Mouse (Mus musculus) G1E (cell line): ENCODE measurements around the gene Gtpbp1. TPM values are rescaled to one million over a fixed set of nuclear protein-coding genes. Genes with fewer than 3 reads are reported as not detected.

Source experiments
- ATAC-seq: 2 replicates; pipeline ENCODE4 v1.8.0; 2016; ENCODE audit warnings: mild to moderate bottlenecking; ENCODE audit not compliant: insufficient number of reproducible peaks, poor library complexity, low FRiP score, severe bottlenecking; ENCODE audit errors: extremely low read depth
- DNase-seq: peaks from one replicate; pipeline ENCODE4 v3.0.0; 2012; ENCODE audit warnings: low spot score
- H3K27me3 ChIP-seq: 2 replicates; pipeline ENCODE4 v1.6.1; 2012; ENCODE audit warnings: mild to moderate bottlenecking, low read length, inconsistent platforms; ENCODE audit not compliant: insufficient read depth
- H3K36me3 ChIP-seq: replicated peaks from 2 replicates; pipeline ENCODE3; 2012; ENCODE audit warnings: mild to moderate bottlenecking, inconsistent platforms
- H3K4me1 ChIP-seq: 2 replicates; pipeline ENCODE4 v1.6.1; 2012; ENCODE audit warnings: low read depth, low read length, inconsistent platforms, mixed read lengths; ENCODE audit not compliant: insufficient read depth
- H3K4me3 ChIP-seq: 2 replicates; pipeline ENCODE4 v1.5.1; 2012; ENCODE audit warnings: low read depth, mild to moderate bottlenecking, inconsistent platforms, low read length, moderate library complexity, mixed read lengths
- H3K9me3 ChIP-seq: replicated peaks from 2 replicates; pipeline ENCODE4 v1.6.1; 2012; ENCODE audit warnings: inconsistent platforms
- CTCF ChIP-seq: IDR thresholded peaks from 2 replicates; pipeline ENCODE4 v1.5.1; 2012; ENCODE audit warnings: low read depth, low read length, inconsistent platforms, mixed read lengths
- GATA1 ChIP-seq: IDR thresholded peaks from 2 replicates; pipeline ENCODE4 v1.6.1; 2012; ENCODE audit warnings: borderline replicate concordance, low read length, inconsistent platforms, mixed read lengths
- GATA2 ChIP-seq: IDR thresholded peaks from 2 replicates; pipeline ENCODE4 v1.6.1; 2012; ENCODE audit warnings: low read depth, low read length, inconsistent platforms, borderline replicate concordance
- POLR2AphosphoS5 ChIP-seq: IDR thresholded peaks from 2 replicates; pipeline ENCODE4 v1.6.1; 2012; ENCODE audit warnings: low read depth, low read length, inconsistent platforms; ENCODE audit not compliant: insufficient replicate concordance
- TAL1 ChIP-seq: conservative IDR thresholded peaks from 2 replicates; pipeline ENCODE4 v1.6.1; 2012; ENCODE audit warnings: low read depth, low read length, inconsistent platforms, mixed read lengths
- polyA plus RNA-seq: library from polyadenylated mRNA; stranded (reverse); fragments of >175 nt; gene quantifications from 2 replicates; pipeline ENCODE4 v1.2.3, GENCODE M21; 2012
- total RNA-seq, 2 experiments: library from RNA; stranded (forward) in 1 of 2; stranded (reverse) in 1 of 2; fragments of 200-1000 nt in 1 of 2; fragments of >200 nt in 1 of 2; fragmentation: Nextera tagmentation in 1 of 2; gene quantifications; 2 replicates each; pipeline ENCODE4 v1.2.3; 2014 to 2017

The Gtpbp1 gene
- total and polyA plus RNA-seq, 3 experiments = 54.8 to 108 (median 63.7) TPM

GRCm38 (mm10) chr15:79745312-79745711 lies 54.7 kb downstream of the Gtpbp1 start:
- H3K36me3 ChIP-seq = peaks cover 2% of the 10 kb centered on the region
- DNase-seq (no peak), ATAC-seq (no peak)
- peaks cover 28% of the 10 kb centered on the region for H3K4me1 ChIP-seq
- H3K27me3 ChIP-seq = peaks cover 31% of the 10 kb centered on the region
- H3K4me3 ChIP-seq = no peak overlapping the region
- TF ChIP-seq TAL1 (no peak), GATA2 (no peak), CTCF (no peak), POLR2AphosphoS5 (no peak), GATA1 (no peak)
- H3K9me3 ChIP-seq = no peaks in the 10 kb centered on the region

GRCm38 (mm10) chr15:79745883-79746282 lies 55.2 kb downstream of the Gtpbp1 start:
- no peak for TF ChIP-seq GATA1
- TF ChIP-seq TAL1 = no peak
- no peak for TF ChIP-seq POLR2AphosphoS5
- TF ChIP-seq CTCF = no peak
- no peak for TF ChIP-seq GATA2
- Histone ChIP-seq H3K9me3 (no peaks in the 10 kb centered on the region), H3K36me3 (no peaks in the 10 kb centered on the region), H3K4me1 (peaks cover 22% of the 10 kb centered on the region), H3K4me3 (no peak overlapping the region), H3K27me3 (peaks cover 32% of the 10 kb centered on the region)
- DNase-seq (no peak), ATAC-seq (no peak)

- Histone ChIP-seq H3K9me3 (no peaks in the 10 kb centered on the region), H3K36me3 (no peaks in the 10 kb centered on the region), H3K27me3 (peaks cover 41% of the 10 kb centered on the region), H3K4me3 (no peak overlapping the region), H3K4me1 (peaks cover 9% of the 10 kb centered on the region)
- ATAC-seq = no peak
- no peak for DNase-seq
- TF ChIP-seq CTCF (peak; percentile 54), GATA2 (no peak), POLR2AphosphoS5 (no peak)
Observed at GRCm38 (mm10) chr15:79747998-79748397, 57.4 kb downstream of the Gtpbp1 start.

GRCm38 (mm10) chr15:79749162-79749561 lies 58.5 kb downstream of the Gtpbp1 start:
- ATAC-seq = no peak

GRCm38 (mm10) chr15:79750266-79750665 lies 59.6 kb downstream of the Gtpbp1 start:
- Histone ChIP-seq H3K36me3 (no peaks in the 10 kb centered on the region), H3K9me3 (no peaks in the 10 kb centered on the region), H3K27me3 (peaks cover 47% of the 10 kb centered on the region), H3K4me1 (0 out of 2 replicates have a peak, but pooled peaks cover 9% of the 10 kb centered on the region), H3K4me3 (no peak overlapping the region)
- ATAC-seq (no peak), DNase-seq (no peak)
- TF ChIP-seq POLR2AphosphoS5 = no peak
- no peak for TF ChIP-seq CTCF
- TF ChIP-seq GATA1 = no peak
- TF ChIP-seq GATA2 = no peak
- TF ChIP-seq TAL1 = no peak

More at GRCm38 (mm10) chr15:79749162-79749561, 58.5 kb downstream of the Gtpbp1 start:
- TF ChIP-seq CTCF (no peak), TAL1 (no peak), POLR2AphosphoS5 (no peak), GATA2 (no peak), GATA1 (no peak)
- no peak for DNase-seq
- Histone ChIP-seq H3K36me3 (no peaks in the 10 kb centered on the region), H3K4me1 (0 out of 2 replicates have a peak, but pooled peaks cover 9% of the 10 kb centered on the region), H3K9me3 (no peaks in the 10 kb centered on the region), H3K4me3 (no peak overlapping the region), H3K27me3 (peaks cover 46% of the 10 kb centered on the region)

GRCm38 (mm10) chr15:79751772-79752171 lies 61.1 kb downstream of the Gtpbp1 start:
- Histone ChIP-seq H3K36me3 (no peaks in the 10 kb centered on the region), H3K4me1 (0 out of 2 replicates have a peak, but pooled peaks cover 9% of the 10 kb centered on the region), H3K4me3 (no peak overlapping the region), H3K27me3 (peaks cover 54% of the 10 kb centered on the region), H3K9me3 (no peaks in the 10 kb centered on the region)
- ATAC-seq = no peak
- no peak for TF ChIP-seq GATA2
- TF ChIP-seq CTCF = no peak
- no peak for TF ChIP-seq GATA1
- TF ChIP-seq TAL1 = no peak
- TF ChIP-seq POLR2AphosphoS5 = no peak
- no peak for DNase-seq
